Mouse (Mus musculus): Measurements from ENCODE around the gene Cabp2.

DNA sequence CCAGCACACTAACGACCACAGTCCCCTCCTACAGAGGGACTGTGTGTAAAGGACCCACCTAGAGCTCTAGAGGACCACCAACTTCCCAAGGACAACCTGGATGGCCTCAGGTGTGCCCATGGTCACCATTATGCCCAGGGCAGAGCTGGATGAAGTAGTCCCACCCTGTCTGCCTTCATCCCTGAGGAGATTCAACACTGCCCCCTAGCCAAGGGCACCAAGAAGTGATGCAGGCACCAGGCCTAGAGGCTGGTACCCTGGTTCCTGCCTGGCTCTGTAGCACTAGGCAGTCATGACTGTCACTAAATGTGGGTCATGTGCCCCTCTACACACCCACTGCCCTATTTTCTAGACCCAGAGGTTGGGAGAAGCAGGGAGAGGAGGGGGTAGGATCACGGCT is 50.4 kb downstream of the Cabp2 start:
- TF ChIP-seq USF1 (IDR thresholded peaks at IDR 0.05; ENCODE audit: low read depth) (no peak), MAX (IDR thresholded peaks at IDR 0.05) (no peak), CTCF (IDR thresholded peaks at IDR 0.05; ENCODE audit: control insufficient read depth, insufficient read depth, insufficient read length) (no peak), CEBPB (IDR thresholded peaks at IDR 0.05; ENCODE audit: low read depth) (no peak), MYOG (IDR thresholded peaks at IDR 0.05; ENCODE audit: control insufficient read depth, extremely low read depth, insufficient read length) (no peak), FOSL1 (IDR thresholded peaks at IDR 0.05; ENCODE audit: insufficient read depth, low read length, poor library complexity, severe bottlenecking) (no peak), MYOD1 (IDR thresholded peaks at IDR 0.05; ENCODE audit: control insufficient read depth, insufficient read length, low read depth) (no peak)

Data from C2C12 (cell line).